Mouse (Mus musculus) mature B cell (primary cell): ENCODE data around the gene Slain1.

Experiments used
- in situ Hi-C: fragments of 300-500 bp; cut with MboI; formaldehyde crosslinking; loops from 2 replicates; pipeline ENCODE4 v1.14.3; 2019

Gene Slain1

DNA sequence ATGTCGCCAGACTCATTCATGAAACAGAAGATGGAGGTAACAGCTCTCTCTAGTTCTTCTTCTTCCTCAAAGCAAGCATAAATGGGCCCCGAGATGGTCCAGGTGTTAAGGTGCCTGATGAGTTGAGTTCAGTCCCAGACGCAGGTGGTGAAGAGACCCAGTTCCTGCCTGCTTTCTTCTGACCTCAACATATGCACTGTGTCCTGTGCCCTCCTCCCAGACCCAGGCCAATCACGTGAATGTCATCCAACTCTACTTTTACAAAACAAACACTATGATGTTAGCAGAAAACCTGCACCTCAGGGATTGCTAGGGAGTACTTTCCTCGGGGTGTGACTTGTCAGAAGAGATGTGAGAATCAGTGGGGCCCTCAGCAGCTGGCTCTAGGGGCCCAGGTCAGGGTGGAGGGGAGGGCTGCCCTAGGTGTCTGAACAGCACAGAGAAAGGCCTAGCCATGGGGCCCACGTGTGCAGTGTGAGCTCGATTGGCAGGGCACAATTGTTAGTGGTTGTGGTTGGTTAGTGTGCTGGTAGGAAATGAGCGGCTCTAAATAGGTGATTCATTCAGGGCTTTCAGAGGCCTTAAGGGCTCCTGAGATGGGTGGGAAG lies 16.4 kb downstream of the Slain1 start:
- in situ Hi-C loops, result no loop called here

GRCm38 (mm10) chr14:103667036-103667435 lies 17.0 kb downstream of the Slain1 start:
- in situ Hi-C loops, result no loop called here

- in situ Hi-C loops, result loop anchor here (10.0 to 25.0 kb wide), 2 partner anchors 125 to 617 kb away; partner anchors contain the start of gene Cln5
Measured at GRCm38 (mm10) chr14:103679395-103680217, 29.6 kb downstream of the Slain1 start.

DNA sequence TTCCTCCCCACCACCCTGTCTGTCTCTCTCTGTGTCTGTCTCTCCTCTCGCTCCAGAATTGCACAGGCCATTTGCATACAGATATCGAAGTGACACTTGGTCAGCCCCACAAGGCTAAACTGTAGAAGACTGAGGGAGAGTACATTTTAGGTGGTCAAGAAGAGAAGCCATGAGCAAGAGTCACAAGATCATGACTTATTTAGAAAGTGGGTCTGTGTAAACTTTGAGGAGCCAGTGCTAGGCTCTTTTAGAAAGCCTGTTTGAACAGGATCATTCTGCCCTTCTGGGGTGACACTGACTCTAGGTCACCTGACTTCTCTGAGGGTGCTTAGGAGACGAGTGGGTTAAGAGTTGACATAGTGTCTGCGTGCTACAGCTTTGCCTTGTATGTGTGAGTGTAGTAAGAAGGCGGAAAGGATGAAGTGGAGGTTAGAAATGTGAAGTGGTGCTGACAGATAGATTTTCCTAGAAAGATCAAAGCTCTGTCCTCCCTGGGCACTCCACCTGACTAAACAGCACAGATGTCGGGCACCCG lies 30.3 kb downstream of the Slain1 start:
- in situ Hi-C loops, result loop anchor here (10.0 to 25.0 kb wide), 2 partner anchors 126 to 618 kb away; partner anchors contain the start of gene Cln5

DNA sequence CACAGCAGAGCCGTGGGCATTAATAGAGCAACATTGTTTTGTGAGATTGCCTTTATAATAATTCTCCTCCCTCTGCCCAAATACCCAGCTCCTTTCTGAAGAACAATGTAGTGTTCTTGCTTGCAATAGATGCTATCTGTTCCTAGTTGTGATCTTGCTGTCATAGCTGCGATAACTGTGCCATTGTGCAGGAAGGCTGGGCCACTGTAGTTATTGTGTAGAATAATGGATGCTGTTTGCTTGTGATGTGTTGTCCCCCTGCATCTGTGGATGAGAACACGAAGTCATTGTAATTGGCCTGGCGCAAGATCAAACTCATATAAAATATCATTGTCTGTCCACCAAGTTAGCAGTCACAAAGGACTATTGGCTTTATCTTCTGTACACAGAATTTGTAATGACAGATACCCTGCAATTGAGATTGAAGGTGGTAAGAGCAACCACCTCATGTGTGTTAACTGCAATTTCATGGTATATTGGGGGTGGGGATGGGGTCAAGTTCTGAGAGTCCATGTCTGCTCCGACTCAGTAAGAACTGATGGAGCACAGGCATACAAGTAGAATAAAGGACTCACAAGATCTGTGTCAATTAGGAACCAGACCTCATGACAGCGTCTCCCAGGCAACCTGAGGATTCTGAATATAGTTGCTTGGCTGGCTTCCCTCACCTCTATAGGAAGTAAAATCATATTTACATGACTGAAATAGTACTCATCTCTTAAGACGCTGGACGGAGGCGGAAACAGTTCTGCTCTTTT lies 32.8 kb downstream of the Slain1 start:
- in situ Hi-C loops, result loop anchor here (10.0 to 25.0 kb wide), 2 partner anchors 128 to 621 kb away; partner anchors contain the start of gene Cln5

GRCm38 (mm10) chr14:103686994-103687393 lies 37.0 kb downstream of the Slain1 start:
- in situ Hi-C loops, result loop anchor here (10.0 to 25.0 kb wide), 2 partner anchors 132 to 625 kb away; partner anchors contain the start of gene Cln5

GRCm38 (mm10) chr14:103694295-103694694 lies 44.3 kb downstream of the Slain1 start:
- in situ Hi-C loops, result loop anchor here (25.0 kb wide), 1 partner anchor 632 kb away; the partner anchor contains the start of gene Cln5

GRCm38 (mm10) chr14:103695620-103696019 lies 45.6 kb downstream of the Slain1 start:
- in situ Hi-C loops, result loop anchor here (25.0 kb wide), 1 partner anchor 633 kb away; the partner anchor contains the start of gene Cln5

DNA sequence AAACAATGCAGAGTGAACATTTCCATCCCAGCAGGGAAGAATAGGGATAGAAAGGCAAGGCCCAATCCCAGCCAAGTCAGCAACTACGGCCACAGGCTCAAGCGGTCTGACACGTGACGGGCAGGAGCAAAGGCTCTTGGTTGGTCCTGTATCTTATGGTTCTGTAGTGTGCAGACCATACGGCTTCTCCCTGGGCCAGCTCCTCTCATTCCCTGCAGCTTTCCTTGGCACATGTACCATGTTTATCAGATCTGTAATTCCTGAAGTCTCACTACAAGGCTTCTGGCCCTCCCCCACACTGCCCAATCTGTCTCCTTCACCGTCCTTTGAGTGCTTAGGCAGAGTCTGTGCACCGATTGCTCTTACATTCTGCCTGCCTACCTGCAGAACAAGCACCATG lies 47.1 kb downstream of the Slain1 start:
- in situ Hi-C loops, result loop anchor here (25.0 kb wide), 1 partner anchor 635 kb away; the partner anchor contains the start of gene Cln5

DNA sequence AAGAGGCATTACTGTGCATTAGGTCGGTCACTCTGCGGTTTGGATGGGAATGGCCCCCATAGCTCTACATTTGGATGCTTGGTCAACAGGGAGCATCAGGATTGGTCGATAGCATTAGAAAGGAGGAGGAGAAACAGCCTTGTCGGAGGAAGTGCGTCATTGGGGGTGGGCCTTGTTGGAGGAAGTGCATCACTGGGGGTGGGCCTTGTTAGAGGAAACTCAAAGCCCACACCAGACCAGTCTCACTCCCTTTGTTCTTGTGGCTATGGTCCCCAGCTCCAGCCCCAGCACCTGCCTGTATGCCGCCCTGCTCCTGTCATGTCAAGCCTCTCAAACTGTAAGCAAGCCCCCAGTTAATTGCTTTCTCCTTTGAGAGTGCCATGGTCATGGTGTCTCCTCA lies 49.3 kb downstream of the Slain1 start:
- in situ Hi-C loops, result loop anchor here (25.0 kb wide), 1 partner anchor 637 kb away; the partner anchor contains the start of gene Cln5

DNA sequence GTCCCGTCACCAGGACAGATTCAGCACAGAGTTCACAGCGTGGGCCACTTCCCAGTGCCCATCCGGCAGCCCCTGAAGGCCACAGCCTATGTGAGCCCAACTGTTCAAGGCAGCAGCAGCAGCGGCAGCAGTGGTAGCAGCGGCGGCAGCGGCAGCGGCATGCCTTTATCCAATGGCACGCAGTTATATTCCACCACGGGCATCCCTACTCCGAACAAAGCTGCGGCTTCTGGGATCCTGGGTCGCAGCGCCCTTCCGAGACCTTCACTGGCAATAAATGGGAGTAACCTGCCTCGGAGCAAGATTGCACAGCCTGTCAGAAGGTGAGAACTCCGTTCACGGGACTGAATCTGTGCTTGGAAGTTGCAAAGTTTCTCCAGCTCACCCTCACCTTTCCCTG lies 52.5 kb downstream of the Slain1 start:
- in situ Hi-C loops, result no loop called here

GRCm38 (mm10) chr14:103704771-103705170 lies 54.7 kb downstream of the Slain1 start:
- in situ Hi-C loops, result no loop called here

- in situ Hi-C loops, result no loop called here
Measured at GRCm38 (mm10) chr14:103706347-103706746, 56.3 kb downstream of the Slain1 start.

GRCm38 (mm10) chr14:103708601-103709000 lies 58.6 kb downstream of the Slain1 start:
- in situ Hi-C loops, result no loop called here

DNA sequence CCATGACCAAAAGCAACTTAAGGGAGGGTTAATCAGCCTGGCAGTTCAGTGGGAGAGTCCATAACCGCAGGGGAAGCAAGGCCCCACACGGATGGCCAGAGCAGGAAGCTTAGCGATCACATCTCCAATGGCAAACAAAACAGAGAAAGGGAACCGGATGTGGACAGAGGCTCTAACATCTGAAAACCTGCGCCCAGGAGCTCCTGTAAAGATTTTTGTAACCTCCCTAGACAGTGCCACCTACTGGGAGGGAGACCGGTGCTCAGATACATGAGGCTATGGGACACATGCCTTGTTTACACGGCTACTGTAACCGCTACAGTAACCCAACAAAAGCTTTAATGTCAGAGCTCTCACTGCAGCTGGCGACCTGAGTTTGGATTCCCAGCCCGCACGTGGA lies 59.2 kb downstream of the Slain1 start:
- in situ Hi-C loops, result no loop called here

- in situ Hi-C loops, result no loop called here
Measured at GRCm38 (mm10) chr14:103712986-103713385, 63.0 kb downstream of the Slain1 start.

- in situ Hi-C loops, result no loop called here
Measured at GRCm38 (mm10) chr14:103717516-103717915, 67.5 kb downstream of the Slain1 start.

DNA sequence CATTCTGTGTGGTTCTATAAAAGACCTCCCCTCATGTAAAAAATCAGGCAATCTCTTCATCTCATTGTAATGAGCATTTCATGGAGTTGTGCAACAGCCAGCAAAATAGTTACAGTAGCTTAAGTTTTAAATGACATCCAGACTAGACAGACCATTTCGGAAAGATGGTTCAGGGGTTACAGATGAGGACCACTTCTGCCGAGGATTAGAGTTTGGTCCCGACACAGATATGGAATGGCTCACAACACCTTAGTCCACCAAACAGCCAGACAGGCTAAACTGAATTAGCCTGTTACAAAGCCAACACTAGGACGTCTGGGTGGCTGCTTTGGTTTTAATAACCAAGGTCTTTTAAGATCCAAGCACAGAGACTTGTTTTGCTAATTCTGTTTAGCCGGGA lies 68.0 kb downstream of the Slain1 start:
- in situ Hi-C loops, result no loop called here

- in situ Hi-C loops, result no loop called here
Measured at GRCm38 (mm10) chr14:103718393-103718792, 68.4 kb downstream of the Slain1 start.

- in situ Hi-C loops, result no loop called here
Measured at GRCm38 (mm10) chr14:103718836-103719575, 69.0 kb downstream of the Slain1 start.

GRCm38 (mm10) chr14:103720163-103720562 lies 70.1 kb downstream of the Slain1 start:
- in situ Hi-C loops, result no loop called here
